Mouse (Mus musculus) stomach, embryonic 14.5 days (tissue): Measurements from ENCODE around the gene Rhbdf2. TPM values are rescaled to one million over a fixed set of nuclear protein-coding genes. Genes with fewer than 3 reads are reported as not detected.

ENCODE experiments used
- ATAC-seq: fragments of 200-750 bp; cut with Nextera tagmentation; 2 replicates; pipeline ENCODE4 v1.8.0; 2017; ENCODE audit warnings: low read depth, moderate TSS enrichment; ENCODE audit not compliant: insufficient number of reproducible peaks, insufficient read depth, low FRiP score
- H3K27ac ChIP-seq: fragments of 300-500 bp; sonication (generic); 2 replicates; pipeline ENCODE4 v1.5.1; 2014; ENCODE audit warnings: mild to moderate bottlenecking, low read length, moderate library complexity, mixed read lengths
- H3K27me3 ChIP-seq: fragments of 300-500 bp; sonication (generic); 2 replicates; pipeline ENCODE4 v1.6.1; 2014; ENCODE audit warnings: low read length, control low read depth, mixed read lengths; ENCODE audit not compliant: control insufficient read depth, insufficient read depth
- H3K36me3 ChIP-seq: fragments of 300-500 bp; sonication (generic); 2 replicates; pipeline ENCODE4 v1.6.1; 2014; ENCODE audit warnings: mild to moderate bottlenecking, control low read depth, low read length, moderate library complexity, mixed read lengths; ENCODE audit not compliant: control insufficient read depth, insufficient read depth
- H3K4me1 ChIP-seq: fragments of 300-500 bp; sonication (generic); 2 replicates; pipeline ENCODE4 v1.6.1; 2014; ENCODE audit warnings: low read length, control low read depth, mixed read lengths; ENCODE audit not compliant: control insufficient read depth, insufficient read depth
- H3K4me2 ChIP-seq: fragments of 300-500 bp; sonication (generic); replicated peaks from 2 replicates; pipeline ENCODE4 v1.6.1; 2014; ENCODE audit warnings: low read depth, low read length, control low read depth
- H3K4me3 ChIP-seq: fragments of 300-500 bp; sonication (generic); 2 replicates; pipeline ENCODE4 v1.5.1; 2014; ENCODE audit warnings: low read depth, low read length, control low read depth
- H3K9ac ChIP-seq: fragments of 300-500 bp; sonication (generic); replicated peaks from 2 replicates; pipeline ENCODE4 v1.6.1; 2014; ENCODE audit warnings: low read depth, mild to moderate bottlenecking, control low read depth, low read length, moderate library complexity, mixed read lengths
- H3K9me3 ChIP-seq: fragments of 300-500 bp; sonication (generic); 2 replicates; pipeline ENCODE4 v1.6.1; 2016; ENCODE audit warnings: low read depth, low read length, control low read depth; ENCODE audit not compliant: control insufficient read depth
- WGBS: fragments of 180-500 bp; shearing (Covaris S2); extraction: QIAGEN DNeasy Blood & Tissue Kit; methylation state at CpG from one replicate; pipeline ENCODE4 v1.1.7; 2014; 5-methylcytosine and 5-hydroxymethylcytosine counted together
- polyA plus RNA-seq: library from polyadenylated mRNA; unstranded; fragments of >200 nt; fragmentation: Nextera tagmentation; extraction: Ambion mirVana; gene quantifications from 2 replicates; pipeline ENCODE4 v1.2.1, GENCODE M21; 2014

The Rhbdf2 gene
- polyA plus RNA-seq, 1 experiment from 2014 or later, result 4.5 TPM

- no peak for ATAC-seq
- no peak overlapping the region for H3K27ac ChIP-seq
- no peaks in the 10 kb centered on the region for H3K9me3 ChIP-seq
- peaks cover 2% of the 10 kb centered on the region; the same call in 1 of the 2 replicates for H3K36me3 ChIP-seq
- 92% methylated on average over 10 of the region's 10 CpGs for WGBS
- H3K9ac ChIP-seq, result no peak overlapping the region
- H3K4me1 ChIP-seq, result no peaks in the 10 kb centered on the region
- no peak overlapping the region for H3K4me2 ChIP-seq
- H3K27me3 ChIP-seq, result no peaks in the 10 kb centered on the region
- H3K4me3 ChIP-seq, result no peak overlapping the region
Observed at GRCm38 (mm10) chr11:116603339-116603738, 23.5 kb downstream of the Rhbdf2 start.

- Histone ChIP-seq H3K27me3 (no peaks in the 10 kb centered on the region), H3K4me2 (no peak overlapping the region), H3K9me3 (no peaks in the 10 kb centered on the region), H3K4me3 (no peak overlapping the region), H3K9ac (no peak overlapping the region), H3K27ac (no peak overlapping the region), H3K4me1 (no peaks in the 10 kb centered on the region), H3K36me3 (peaks cover 2% of the 10 kb centered on the region; the same call in 1 of the 2 replicates)
- WGBS, result 79% methylated on average over 8 of the region's 8 CpGs
- ATAC-seq, result no peak
Observed at GRCm38 (mm10) chr11:116602043-116602442, 24.8 kb downstream of the Rhbdf2 start.

- ATAC-seq, result no peak
- Histone ChIP-seq H3K4me1 (no peaks in the 10 kb centered on the region), H3K27me3 (no peaks in the 10 kb centered on the region), H3K4me3 (no peak overlapping the region), H3K9me3 (no peaks in the 10 kb centered on the region), H3K36me3 (peaks cover 2% of the 10 kb centered on the region; the same call in 1 of the 2 replicates), H3K27ac (no peak overlapping the region), H3K9ac (no peak overlapping the region), H3K4me2 (no peak overlapping the region)
- 91% methylated on average over 8 of the region's 8 CpGs for WGBS
Observed at GRCm38 (mm10) chr11:116601166-116601565, 25.7 kb downstream of the Rhbdf2 start.

GRCm38 (mm10) chr11:116599230-116599629, 27.6 kb downstream of the Rhbdf2 start:
- no peak overlapping the region for H3K27ac ChIP-seq
- ATAC-seq, result no peak
- no peak overlapping the region for H3K4me3 ChIP-seq
- no peaks in the 10 kb centered on the region for H3K27me3 ChIP-seq
- 90% methylated on average over 15 of the region's 15 CpGs for WGBS
- H3K4me2 ChIP-seq, result no peak overlapping the region
- H3K9me3 ChIP-seq, result no peaks in the 10 kb centered on the region
- no peaks in the 10 kb centered on the region; the same call in 1 of the 2 replicates for H3K36me3 ChIP-seq
- no peaks in the 10 kb centered on the region for H3K4me1 ChIP-seq
- no peak overlapping the region for H3K9ac ChIP-seq

GRCm38 (mm10) chr11:116598193-116598592, 28.6 kb downstream of the Rhbdf2 start:
- WGBS, result 85% methylated on average over 8 of the region's 8 CpGs
- H3K4me3 ChIP-seq, result no peak overlapping the region
- ATAC-seq, result no peak
- no peaks in the 10 kb centered on the region; the same call in 1 of the 2 replicates for H3K36me3 ChIP-seq
- no peaks in the 10 kb centered on the region for H3K4me1 ChIP-seq
- H3K27ac ChIP-seq, result no peak overlapping the region
- H3K9me3 ChIP-seq, result no peaks in the 10 kb centered on the region
- H3K27me3 ChIP-seq, result no peaks in the 10 kb centered on the region
- H3K4me2 ChIP-seq, result no peak overlapping the region
- H3K9ac ChIP-seq, result no peak overlapping the region

- no peak overlapping the region for H3K9ac ChIP-seq
- no peaks in the 10 kb centered on the region for H3K9me3 ChIP-seq
- no peak overlapping the region for H3K4me3 ChIP-seq
- H3K27ac ChIP-seq, result no peak overlapping the region
- no peaks in the 10 kb centered on the region for H3K27me3 ChIP-seq
- H3K4me1 ChIP-seq, result no peaks in the 10 kb centered on the region
- H3K36me3 ChIP-seq, result no peaks in the 10 kb centered on the region; the same call in 1 of the 2 replicates
- 84% methylated on average over 19 of the region's 19 CpGs for WGBS
- H3K4me2 ChIP-seq, result no peak overlapping the region
- ATAC-seq, result no peak
Observed at GRCm38 (mm10) chr11:116596766-116597165, 30.1 kb downstream of the Rhbdf2 start.

GRCm38 (mm10) chr11:116593345-116593744, 33.5 kb downstream of the Rhbdf2 start:
- H3K9me3 ChIP-seq, result no peaks in the 10 kb centered on the region
- ATAC-seq, result no peak
- no peak overlapping the region for H3K4me3 ChIP-seq
- no peak overlapping the region for H3K9ac ChIP-seq
- H3K4me1 ChIP-seq, result no peaks in the 10 kb centered on the region
- H3K36me3 ChIP-seq, result no peaks in the 10 kb centered on the region
- no peaks in the 10 kb centered on the region for H3K27me3 ChIP-seq
- no peak overlapping the region for H3K27ac ChIP-seq
- no peak overlapping the region for H3K4me2 ChIP-seq
- 79% methylated on average over 4 of the region's 4 CpGs for WGBS

GRCm38 (mm10) chr11:116592428-116592827, 34.4 kb downstream of the Rhbdf2 start:
- H3K9me3 ChIP-seq, result no peaks in the 10 kb centered on the region
- no peak overlapping the region for H3K4me3 ChIP-seq
- no peak overlapping the region for H3K9ac ChIP-seq
- no peak overlapping the region for H3K27ac ChIP-seq
- peak; percentile 73; the same call in 1 of the 2 replicates for ATAC-seq
- H3K36me3 ChIP-seq, result no peaks in the 10 kb centered on the region
- H3K27me3 ChIP-seq, result no peaks in the 10 kb centered on the region
- no peaks in the 10 kb centered on the region for H3K4me1 ChIP-seq
- no peak overlapping the region for H3K4me2 ChIP-seq

- peaks cover 4% of the 10 kb centered on the region; the same call in 1 of the 2 replicates for H3K4me1 ChIP-seq
- no peaks in the 10 kb centered on the region for H3K27me3 ChIP-seq
- H3K4me2 ChIP-seq, result no peak overlapping the region
- H3K9ac ChIP-seq, result no peak overlapping the region
- H3K36me3 ChIP-seq, result no peaks in the 10 kb centered on the region
- no peak overlapping the region for H3K4me3 ChIP-seq
- 74% methylated on average over 4 of the region's 4 CpGs for WGBS
- H3K27ac ChIP-seq, result no peak overlapping the region
- no peak for ATAC-seq
- H3K9me3 ChIP-seq, result no peaks in the 10 kb centered on the region
Observed at GRCm38 (mm10) chr11:116591621-116592020, 35.2 kb downstream of the Rhbdf2 start.
